Mouse (Mus musculus) urinary bladder, postnatal 10 days (tissue): ENCODE measurements around the gene Cep112.

ENCODE experiments used
- DNase-seq: peaks from one replicate; pipeline ENCODE4 v3.0.0; 2022; ENCODE audit warnings: low spot score

The Cep112 gene

GRCm38 (mm10) chr11:108877520-108877919 lies 452.5 kb downstream of the Cep112 start:
- DNase-seq = no peak

GRCm38 (mm10) chr11:108880546-108880945 lies 455.6 kb downstream of the Cep112 start:
- DNase-seq = no peak

- no peak for DNase-seq
These were observed 456.7 kb downstream of the Cep112 start for GRCm38 (mm10) chr11:108881662-108882061.

- no peak for DNase-seq
These were observed 460.4 kb downstream of the Cep112 start for GRCm38 (mm10) chr11:108885276-108885896.

DNA sequence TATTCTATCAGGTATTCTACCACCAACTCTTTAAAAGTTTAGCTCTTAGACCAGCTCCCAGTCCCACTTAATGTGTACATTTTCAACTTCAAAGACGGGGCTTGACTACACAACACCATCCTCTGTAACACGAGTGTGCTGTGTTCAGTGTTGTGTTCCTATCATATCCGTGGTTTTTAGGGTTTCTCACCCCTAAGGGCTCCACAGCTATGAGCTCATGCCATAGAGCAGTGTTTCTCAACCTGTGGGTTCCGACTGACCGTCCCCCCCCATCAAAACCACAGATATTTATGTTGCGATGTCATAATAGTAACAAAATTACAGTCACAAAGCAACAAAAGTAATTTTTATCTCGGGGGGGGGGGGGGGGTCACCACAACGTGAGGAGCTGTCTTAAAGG lies 461.1 kb downstream of the Cep112 start:
- DNase-seq = no peak

- DNase-seq = no peak
These were observed 464.1 kb downstream of the Cep112 start for GRCm38 (mm10) chr11:108889121-108889520.

- DNase-seq = no peak
These were observed 465.6 kb downstream of the Cep112 start for GRCm38 (mm10) chr11:108890544-108890943.

GRCm38 (mm10) chr11:108891111-108891870 lies 466.3 kb downstream of the Cep112 start:
- DNase-seq = no peak

DNA sequence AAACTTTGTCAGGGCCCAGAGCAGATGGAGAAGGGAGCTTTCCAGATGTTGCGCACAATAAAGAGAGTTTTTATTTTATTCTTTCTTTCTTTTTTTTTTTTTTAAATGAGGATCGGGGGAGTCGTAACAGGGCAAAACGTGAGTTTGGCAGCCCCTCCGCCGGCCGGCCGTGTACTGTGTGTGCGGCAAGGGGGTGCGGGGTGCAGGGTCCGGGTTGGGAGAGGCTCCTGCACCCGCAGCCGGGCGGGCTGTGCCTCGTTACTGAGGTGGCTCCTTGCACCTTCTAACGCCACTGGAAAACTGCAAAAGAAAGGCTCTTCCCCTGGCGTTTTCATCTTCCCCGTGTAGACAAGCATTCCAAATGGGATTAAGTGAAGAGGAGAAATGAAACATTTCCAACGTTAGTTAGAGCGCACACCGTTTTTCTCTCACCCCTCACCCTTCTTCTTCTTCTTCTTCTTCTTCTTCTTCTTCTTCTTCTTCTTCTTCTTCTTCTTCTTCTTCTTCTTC lies 466.9 kb downstream of the Cep112 start:
- DNase-seq = no peak

GRCm38 (mm10) chr11:108892406-108892805 lies 467.4 kb downstream of the Cep112 start:
- no peak for DNase-seq

DNA sequence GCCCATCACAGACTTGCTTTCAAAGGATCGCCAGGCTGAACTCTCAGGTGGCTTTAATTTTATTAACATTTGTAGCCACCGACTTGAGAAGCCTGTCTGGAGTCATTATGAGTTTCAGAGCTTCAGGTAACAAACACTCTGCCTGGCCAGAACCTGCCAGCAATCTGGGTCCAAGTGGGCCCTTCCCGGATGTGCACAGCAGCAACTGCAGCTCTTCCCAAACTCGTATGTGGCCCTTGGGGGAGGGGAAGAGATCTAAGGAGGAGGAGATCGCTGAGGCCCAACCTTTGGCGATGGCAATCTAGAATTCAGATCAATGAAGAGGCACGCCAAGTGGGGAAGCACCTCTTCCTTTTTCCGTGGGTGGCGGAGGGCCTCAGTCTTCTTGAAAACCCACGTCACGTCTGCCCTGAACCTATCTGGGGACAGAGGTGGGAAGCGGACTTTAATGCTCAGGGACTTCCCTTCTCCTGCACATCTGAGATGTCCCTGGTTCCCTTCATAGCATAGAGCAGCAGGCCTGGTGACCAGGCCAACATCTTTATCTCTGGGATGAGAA lies 468.3 kb downstream of the Cep112 start:
- DNase-seq = no peak

DNA sequence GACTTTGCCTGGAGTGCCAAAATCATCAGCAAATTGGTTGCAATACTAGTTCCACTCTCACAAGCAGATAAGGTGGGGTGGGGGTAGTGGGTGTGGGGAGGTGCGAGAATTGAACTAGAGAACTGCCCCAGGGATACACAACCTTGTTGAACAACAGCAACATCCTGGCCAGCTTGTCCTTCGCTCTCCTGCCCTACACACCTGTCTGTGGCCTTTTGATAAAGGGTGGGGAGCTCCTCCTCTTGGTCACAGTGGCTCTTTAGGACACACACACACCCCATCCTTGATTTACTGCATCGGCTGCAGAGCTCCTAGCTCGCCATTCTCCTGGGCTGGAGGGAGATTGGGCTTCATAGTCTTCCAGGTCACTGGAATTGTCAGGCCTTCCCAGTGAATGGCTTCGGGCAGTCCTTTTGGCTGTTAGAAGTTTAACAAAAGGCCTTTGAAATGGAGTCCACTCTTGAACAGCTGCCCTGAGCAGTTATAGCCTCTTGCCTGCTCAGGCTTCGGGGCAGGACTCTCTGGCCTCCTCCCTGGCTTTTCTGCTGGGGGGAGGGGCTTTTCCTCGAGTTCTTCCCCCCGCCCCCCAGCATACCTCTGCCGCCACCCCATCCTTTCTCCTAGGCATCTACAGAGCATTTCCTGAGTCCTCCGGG lies 469.0 kb downstream of the Cep112 start:
- DNase-seq = no peak

DNA sequence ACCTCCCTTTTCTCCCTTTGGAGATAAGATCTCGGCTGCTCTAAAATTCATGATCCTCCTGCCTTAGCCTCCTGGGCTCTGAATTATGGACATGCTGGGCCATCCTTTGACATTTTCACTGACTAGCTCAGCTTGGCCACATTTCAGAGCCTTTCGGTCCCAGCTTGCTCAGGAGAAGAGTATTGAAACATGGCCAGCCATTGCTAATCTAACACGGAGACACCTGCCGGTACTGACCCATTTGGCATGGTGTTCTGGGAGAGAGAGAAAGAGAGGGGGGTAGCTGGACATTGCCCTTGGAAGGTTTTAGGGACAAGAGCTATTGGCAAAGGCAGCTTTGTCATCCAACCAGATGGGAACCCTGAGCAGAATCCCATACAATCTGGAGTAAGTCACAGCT lies 472.0 kb downstream of the Cep112 start:
- no peak for DNase-seq

GRCm38 (mm10) chr11:108898063-108898462 lies 473.1 kb downstream of the Cep112 start:
- DNase-seq = no peak

DNA sequence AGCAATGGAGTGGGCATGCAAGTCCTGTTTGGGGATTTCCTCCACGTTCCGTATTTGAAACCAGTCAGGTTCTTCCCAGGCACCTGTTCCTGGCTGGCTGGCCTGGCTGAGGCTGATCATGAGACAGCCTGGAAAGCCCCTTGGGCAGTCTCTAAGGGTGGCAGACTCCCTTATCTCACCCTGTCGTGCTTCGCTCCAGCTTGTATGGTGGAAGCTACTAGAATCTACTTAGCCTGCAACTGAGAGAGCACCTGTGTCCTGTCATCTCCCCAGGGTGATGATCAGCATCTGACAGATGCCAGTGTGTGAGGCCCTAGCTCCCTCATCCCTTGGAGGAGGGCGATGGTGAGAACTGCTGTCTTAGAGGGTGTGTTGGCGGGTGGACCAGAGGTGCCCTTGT lies 473.5 kb downstream of the Cep112 start:
- no peak for DNase-seq

DNA sequence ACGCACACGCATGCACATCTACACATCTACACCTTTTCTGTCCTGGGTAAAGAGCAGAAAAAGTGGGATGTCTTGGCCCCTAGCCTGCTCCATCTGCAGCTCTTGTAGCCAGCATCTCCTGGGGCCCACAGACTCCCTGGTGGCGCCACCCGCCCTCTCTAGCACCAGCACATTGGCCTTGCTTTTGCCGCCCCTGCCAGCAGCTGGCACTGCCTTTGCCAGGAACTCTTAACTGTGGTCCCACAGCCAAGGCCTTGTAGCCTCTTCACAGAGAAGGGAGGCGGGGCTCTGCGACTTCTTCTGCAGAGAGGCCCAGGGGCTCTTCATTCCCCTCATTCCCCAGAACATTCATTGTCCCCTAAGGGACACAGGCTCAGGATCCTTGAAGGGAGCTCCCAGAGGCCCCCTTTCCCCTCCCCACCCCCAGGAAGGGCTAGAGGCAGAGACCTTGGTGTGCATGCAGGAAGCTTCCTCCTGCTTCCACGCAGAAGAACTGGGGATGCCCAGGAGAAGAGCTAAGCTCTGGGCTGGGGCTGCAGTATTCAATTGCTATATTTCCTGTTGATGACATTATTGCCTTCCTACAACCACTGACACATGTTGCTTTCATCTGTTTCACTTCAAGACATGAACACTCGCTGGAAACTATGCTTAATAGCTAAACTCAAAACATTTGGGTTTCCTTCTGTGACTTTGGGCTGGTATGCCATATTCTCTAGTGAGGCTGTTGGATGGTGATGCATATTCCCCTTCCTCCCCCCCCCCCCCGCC lies 475.9 kb downstream of the Cep112 start:
- no peak for DNase-seq

DNA sequence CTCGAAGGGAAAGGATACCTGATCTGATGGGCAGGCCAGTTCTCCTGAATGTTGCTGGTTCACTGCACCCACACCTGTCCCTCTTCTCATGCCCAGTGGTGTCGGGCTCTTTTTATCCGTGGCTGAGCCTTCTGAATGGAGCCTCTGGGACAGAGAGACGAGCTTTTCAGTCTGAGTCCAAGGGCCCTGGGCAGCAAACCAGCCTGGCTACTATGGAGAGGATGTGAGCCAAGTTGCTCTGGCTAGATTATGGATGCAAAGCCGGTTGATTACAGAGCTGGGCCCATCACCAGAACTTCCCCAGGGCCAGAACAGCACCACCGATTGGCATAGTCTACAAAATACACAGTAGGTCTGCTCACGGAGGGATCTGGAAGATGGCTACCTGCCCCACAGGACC lies 476.7 kb downstream of the Cep112 start:
- no peak for DNase-seq

DNA sequence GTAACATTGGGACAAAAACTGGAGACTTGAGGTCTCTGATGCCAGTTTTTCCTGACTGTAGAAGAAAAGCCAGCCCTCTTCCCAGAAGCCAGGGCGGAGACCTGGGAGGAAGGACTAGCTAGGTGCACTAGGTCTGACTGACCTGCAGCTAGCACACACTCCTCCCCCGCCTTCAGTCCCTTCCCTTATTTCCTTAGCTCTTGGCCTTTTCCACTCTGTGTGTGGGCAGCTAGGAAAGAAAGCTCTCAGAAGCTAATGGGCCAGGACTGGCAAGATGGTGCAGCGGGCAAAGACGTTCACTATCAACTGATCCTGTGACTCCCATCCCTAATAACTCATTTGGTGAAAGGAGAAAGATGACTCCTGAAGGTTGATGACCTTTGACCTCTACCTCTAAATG lies 477.3 kb downstream of the Cep112 start:
- DNase-seq = no peak

- DNase-seq = no peak
These were observed 481.7 kb downstream of the Cep112 start for GRCm38 (mm10) chr11:108906590-108907254.

DNA sequence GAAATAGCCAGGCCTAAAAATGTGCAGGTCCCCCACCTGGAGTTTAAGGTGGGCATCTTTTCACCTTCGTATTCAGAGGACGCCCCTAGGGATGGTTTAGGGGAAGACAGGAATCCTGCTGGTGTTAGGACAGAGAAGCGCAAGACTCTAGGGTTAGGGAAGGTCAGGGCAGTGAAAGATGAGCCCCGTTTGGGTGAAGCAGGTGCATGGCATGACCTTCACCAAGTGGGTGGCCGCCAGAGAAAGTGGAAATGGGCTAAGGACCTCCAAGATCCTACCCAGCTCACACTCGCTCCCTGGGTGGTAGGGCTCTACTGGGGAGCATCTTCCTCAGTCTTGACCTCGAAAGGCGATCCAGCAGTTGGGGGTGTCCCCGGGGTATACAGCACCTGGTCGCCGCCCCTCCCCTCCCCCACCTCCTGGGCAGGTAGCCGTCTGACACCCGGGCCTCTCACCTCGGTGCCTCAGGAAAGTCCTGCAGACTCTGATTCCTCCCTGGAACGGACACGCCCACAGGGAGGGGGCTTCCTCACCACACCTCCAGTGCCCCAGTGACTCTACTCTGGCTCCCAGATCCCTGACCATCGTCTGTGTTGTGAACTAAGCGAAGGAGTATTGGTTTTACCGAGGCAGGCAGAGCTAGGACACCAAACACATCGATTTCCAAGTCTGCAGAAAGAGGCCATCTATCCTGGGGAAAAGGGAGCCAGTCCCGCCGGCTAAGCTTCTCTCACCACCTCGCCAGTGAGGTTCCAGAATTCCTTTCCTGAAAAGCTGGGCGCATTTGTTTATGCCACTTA lies 484.6 kb downstream of the Cep112 start:
- DNase-seq = no peak
